Mouse (Mus musculus): ENCODE results near the gene Grin2c. TPM values are rescaled to one million over a fixed set of nuclear protein-coding genes. Genes with fewer than 3 reads are reported as not detected.

Gene Grin2c
- total RNA-seq, 1 experiment from 2014 or later: not detected

GRCm38 (mm10) chr11:115247945-115248344 is 19.1 kb downstream of the Grin2c start:
- no peak for ATAC-seq (replicated peaks in 1 of 2; ENCODE audit: insufficient read depth in 1 of 2, low FRiP score in 2 of 2, low TSS enrichment in 1 of 2, low read depth in 1 of 2, poor library complexity in 2 of 2, severe bottlenecking in 2 of 2)

DNA sequence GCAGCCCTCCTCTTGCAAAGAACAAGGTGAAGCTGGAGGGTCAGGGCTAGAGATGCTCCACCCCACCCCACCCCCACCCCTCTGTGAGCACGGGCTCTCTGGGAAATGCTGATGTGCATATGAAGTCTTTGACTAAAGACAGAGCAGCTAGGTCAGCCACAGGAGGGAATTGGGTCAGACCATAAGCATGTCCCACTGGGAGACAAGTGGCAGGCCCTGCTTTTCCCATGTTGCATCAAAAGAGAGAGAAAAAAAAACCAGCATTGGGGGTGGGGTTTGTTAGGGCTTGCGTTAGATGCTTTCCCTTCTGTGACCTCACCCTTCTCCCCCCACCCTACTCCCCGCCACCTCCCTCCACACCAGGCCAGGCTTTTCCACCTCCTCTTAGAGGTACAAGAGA is 19.8 kb downstream of the Grin2c start:
- no peak for ATAC-seq (replicated peaks in 1 of 2; ENCODE audit: insufficient read depth in 1 of 2, low FRiP score in 2 of 2, low TSS enrichment in 1 of 2, low read depth in 1 of 2, poor library complexity in 2 of 2, severe bottlenecking in 2 of 2)

DNA sequence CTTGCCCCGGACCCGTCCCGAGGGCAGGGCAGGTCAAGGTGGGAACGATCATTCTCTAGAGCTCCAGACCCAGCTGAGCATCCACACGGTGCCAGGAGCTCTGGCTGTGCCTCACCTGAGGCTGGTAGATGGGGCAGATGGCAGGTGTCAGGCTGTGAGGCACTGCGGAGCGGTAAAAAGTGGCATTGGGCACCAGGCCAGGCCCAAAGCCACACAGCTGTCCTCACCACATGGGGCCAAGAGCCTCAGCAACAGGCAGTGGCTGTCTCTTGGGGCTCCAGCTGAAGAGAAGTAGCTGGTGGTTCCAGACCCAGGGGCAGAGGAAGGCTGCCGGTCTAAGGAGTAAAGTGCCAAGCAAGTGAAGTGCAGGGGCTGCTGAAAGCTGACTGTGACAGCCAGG is 20.7 kb downstream of the Grin2c start:
- ATAC-seq (replicated peaks in 1 of 2; ENCODE audit: insufficient read depth in 1 of 2, low FRiP score in 2 of 2, low TSS enrichment in 1 of 2, low read depth in 1 of 2, poor library complexity in 2 of 2, severe bottlenecking in 2 of 2): peak; percentile 17 to 41; a peak in 2 of 4 replicates

GRCm38 (mm10) chr11:115244840-115245239 is 22.2 kb downstream of the Grin2c start:
- no peak for ATAC-seq (replicated peaks in 1 of 2; ENCODE audit: insufficient read depth in 1 of 2, low FRiP score in 2 of 2, low TSS enrichment in 1 of 2, low read depth in 1 of 2, poor library complexity in 2 of 2, severe bottlenecking in 2 of 2)

DNA sequence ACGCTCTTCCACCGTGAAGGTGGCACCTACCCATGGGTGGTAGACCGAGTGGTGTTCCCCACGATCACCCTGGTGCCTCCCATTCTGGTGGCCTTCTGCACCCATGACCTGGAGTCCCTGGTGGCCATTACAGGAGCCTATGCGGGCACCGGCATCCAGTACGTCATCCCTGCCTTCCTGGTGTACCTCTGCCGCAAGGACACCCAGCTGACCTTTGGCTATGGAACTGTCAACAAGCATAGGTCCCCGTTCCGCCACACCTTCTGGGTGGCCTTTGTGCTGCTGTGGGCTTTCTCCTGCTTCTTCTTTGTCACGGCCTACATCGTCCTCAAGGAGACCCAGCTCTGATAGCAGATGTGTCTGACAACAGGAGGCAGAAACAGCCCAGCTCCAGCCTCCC is 23.3 kb downstream of the Grin2c start:
- ATAC-seq (replicated peaks in 1 of 2; ENCODE audit: insufficient read depth in 1 of 2, low FRiP score in 2 of 2, low TSS enrichment in 1 of 2, low read depth in 1 of 2, poor library complexity in 2 of 2, severe bottlenecking in 2 of 2): no peak

DNA sequence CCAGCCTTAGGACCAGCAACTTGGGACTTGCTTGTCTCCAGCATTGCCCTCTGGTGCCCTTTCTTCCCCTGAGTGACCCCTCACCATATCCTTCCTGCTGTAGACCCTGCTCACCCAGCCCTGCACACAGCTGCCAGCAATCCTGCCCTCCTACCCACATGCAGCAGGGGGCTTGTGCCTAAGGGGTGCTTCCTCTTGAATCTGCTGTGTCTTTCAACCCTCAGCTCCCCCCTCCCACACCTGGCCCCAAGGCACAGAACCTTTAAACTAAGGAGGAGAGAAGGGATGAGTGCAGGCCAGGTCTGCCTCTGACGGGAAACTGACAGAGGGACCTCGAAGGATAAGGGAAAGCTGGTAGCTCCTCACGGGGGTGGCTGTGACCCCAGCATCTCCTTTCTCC is 24.3 kb downstream of the Grin2c start:
- no peak for ATAC-seq (replicated peaks in 1 of 2; ENCODE audit: insufficient read depth in 1 of 2, low FRiP score in 2 of 2, low TSS enrichment in 1 of 2, low read depth in 1 of 2, poor library complexity in 2 of 2, severe bottlenecking in 2 of 2)

- no peak for ATAC-seq (replicated peaks in 1 of 2; ENCODE audit: insufficient read depth in 1 of 2, low FRiP score in 2 of 2, low TSS enrichment in 1 of 2, low read depth in 1 of 2, poor library complexity in 2 of 2, severe bottlenecking in 2 of 2)
Measured at GRCm38 (mm10) chr11:115241402-115241801, 25.6 kb downstream of the Grin2c start.

DNA sequence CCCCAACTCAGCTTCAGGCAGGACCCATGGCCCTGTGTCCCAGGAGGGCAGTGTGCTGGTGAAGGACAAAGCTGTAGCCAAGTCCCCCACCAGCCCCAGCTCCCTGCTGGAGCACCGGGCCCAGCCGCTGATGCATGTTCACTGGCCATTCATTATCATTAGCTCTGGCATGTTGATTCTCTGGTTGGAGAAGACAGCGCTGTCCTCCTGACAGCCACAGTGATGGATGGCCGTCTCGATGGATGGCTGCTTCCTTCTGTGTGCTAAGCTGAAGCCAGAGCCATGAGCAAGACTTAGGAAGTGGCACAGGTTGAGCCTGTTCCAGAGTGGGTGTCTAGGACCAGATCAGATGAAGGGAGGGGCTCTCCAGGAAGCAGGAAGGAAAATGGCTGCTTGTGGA is 30.5 kb downstream of the Grin2c start:
- ATAC-seq (replicated peaks in 1 of 2; ENCODE audit: insufficient read depth in 1 of 2, low FRiP score in 2 of 2, low TSS enrichment in 1 of 2, low read depth in 1 of 2, poor library complexity in 2 of 2, severe bottlenecking in 2 of 2): no peak

DNA sequence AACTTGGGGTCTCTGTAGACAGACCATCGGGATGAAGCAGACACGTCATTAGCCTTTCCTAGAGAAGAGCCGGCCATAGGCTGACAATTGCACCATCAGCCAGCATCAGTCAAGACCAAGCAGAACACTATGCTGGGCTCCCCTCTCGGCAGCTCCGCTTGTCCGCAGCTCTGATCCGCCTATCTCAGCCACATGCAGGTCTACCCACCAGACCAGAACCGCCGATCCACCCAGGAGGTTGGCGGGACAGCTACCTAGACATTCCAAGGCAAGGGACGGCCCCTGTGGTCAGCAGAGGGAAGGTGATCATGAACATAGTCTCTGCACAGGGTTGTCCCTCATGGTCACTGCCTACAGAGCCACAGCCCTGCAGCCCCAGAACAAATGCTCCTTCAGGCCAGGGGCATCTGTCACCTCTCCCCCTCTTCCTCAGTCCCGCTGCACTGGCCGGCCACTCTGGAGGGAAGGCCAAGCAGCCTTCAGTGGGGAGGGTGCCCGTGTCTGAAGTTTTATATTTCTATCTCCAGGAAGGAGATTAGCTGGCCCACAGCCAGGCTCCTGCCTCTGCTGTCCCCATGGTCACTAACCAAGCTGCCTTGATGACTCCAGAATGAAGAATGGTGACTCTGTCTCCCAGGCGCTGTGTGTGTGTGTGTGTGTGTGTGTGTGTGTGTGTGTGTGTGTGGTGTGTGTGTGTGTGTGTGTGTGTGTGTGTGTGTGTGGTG is 32.6 kb downstream of the Grin2c start:
- ATAC-seq (replicated peaks in 1 of 2; ENCODE audit: insufficient read depth in 1 of 2, low FRiP score in 2 of 2, low TSS enrichment in 1 of 2, low read depth in 1 of 2, poor library complexity in 2 of 2, severe bottlenecking in 2 of 2): no peak

DNA sequence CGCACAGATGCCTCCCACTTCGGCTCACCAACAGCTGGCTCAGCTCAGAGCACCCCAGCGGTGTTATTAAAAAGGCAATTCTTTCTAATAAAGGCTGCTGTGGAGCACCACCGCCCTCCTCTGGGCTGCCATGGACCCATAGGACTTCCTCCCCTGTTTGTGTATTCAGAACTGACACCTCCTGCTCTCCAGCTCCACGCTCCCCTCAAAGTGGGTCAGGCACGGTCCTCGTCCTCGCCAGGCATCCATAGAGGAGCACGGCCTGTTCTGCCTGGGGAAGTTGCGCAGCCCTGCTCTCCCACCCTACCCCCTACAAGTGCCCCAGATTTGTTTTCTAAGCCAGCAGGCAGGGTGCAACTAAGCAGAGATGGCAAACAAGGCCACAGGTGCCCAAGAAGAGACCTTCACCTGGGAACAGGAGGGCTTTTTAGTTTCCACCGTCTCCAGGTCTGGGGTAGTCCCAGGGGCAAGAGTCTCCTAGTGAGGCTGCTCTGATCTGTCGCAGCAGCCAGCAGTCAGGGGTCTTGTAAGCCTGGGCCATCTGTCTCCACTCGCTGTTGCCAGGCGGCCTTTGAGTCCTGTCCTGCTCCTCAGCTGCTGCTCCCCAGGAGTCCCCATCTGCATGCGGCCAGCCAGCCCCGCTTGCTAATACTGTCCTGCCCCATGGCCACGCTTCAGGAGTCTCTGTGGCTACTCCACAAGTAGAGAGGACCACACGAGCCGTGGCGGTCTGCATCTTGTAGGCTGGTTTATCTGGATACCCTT is 33.3 kb downstream of the Grin2c start:
- ATAC-seq (replicated peaks in 1 of 2; ENCODE audit: insufficient read depth in 1 of 2, low FRiP score in 2 of 2, low TSS enrichment in 1 of 2, low read depth in 1 of 2, poor library complexity in 2 of 2, severe bottlenecking in 2 of 2): no peak

DNA sequence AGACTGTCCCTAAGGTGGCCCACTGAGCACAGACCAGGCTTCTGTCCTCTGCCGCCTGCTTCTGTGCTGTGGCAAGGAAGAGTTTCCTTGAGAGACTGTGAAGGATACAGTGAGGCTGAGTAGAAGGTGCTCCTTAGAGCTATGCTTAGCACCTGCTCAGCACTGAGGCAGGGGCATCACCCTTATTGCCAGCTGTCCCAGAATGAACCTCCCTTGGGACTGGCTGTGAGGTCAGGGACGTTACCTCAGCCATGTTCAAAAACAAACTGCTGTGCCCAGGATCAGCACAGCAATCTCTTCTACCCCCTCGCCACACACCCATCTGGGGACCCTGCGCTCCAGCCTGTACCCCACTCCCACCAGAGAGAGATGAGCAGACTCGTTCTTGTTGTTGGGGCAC is 34.2 kb downstream of the Grin2c start:
- no peak for ATAC-seq (replicated peaks in 1 of 2; ENCODE audit: insufficient read depth in 1 of 2, low FRiP score in 2 of 2, low TSS enrichment in 1 of 2, low read depth in 1 of 2, poor library complexity in 2 of 2, severe bottlenecking in 2 of 2)

GRCm38 (mm10) chr11:115231924-115232323 is 35.1 kb downstream of the Grin2c start:
- ATAC-seq (replicated peaks in 1 of 2; ENCODE audit: insufficient read depth in 1 of 2, low FRiP score in 2 of 2, low TSS enrichment in 1 of 2, low read depth in 1 of 2, poor library complexity in 2 of 2, severe bottlenecking in 2 of 2): no peak

- peak; percentile 59 to 82 for ATAC-seq (replicated peaks in 1 of 2; ENCODE audit: insufficient read depth in 1 of 2, low FRiP score in 2 of 2, low TSS enrichment in 1 of 2, low read depth in 1 of 2, poor library complexity in 2 of 2, severe bottlenecking in 2 of 2)
Measured at GRCm38 (mm10) chr11:115231168-115231915, 35.7 kb downstream of the Grin2c start.

GRCm38 (mm10) chr11:115229021-115229930 is 37.8 kb downstream of the Grin2c start:
- ATAC-seq (replicated peaks in 1 of 2; ENCODE audit: insufficient read depth in 1 of 2, low FRiP score in 2 of 2, low TSS enrichment in 1 of 2, low read depth in 1 of 2, poor library complexity in 2 of 2, severe bottlenecking in 2 of 2): no peak

DNA sequence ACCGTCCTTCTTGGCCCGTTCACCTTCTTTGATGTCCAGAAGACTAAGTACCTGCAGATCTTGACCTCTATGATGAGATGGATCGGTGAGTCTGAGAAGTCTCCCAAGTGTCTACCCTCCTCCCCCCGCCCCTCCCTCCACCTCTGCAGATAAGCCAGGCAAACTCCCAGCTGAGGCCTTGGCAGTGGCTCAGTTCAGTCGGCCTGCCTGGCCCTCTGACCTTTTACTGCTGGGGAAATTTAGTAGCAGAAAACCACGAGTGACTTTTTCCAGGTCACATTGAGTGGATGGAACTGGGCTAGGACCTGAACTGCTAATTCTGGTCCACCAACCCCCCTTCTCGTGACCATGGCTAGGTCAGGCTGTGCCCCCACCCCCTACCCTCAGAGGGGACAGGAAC is 38.6 kb downstream of the Grin2c start:
- no peak for ATAC-seq (replicated peaks in 1 of 2; ENCODE audit: insufficient read depth in 1 of 2, low FRiP score in 2 of 2, low TSS enrichment in 1 of 2, low read depth in 1 of 2, poor library complexity in 2 of 2, severe bottlenecking in 2 of 2)

- ATAC-seq (replicated peaks in 1 of 2; ENCODE audit: insufficient read depth in 1 of 2, low FRiP score in 2 of 2, low TSS enrichment in 1 of 2, low read depth in 1 of 2, poor library complexity in 2 of 2, severe bottlenecking in 2 of 2): no peak
Measured at GRCm38 (mm10) chr11:115227640-115228039, 39.4 kb downstream of the Grin2c start.

DNA sequence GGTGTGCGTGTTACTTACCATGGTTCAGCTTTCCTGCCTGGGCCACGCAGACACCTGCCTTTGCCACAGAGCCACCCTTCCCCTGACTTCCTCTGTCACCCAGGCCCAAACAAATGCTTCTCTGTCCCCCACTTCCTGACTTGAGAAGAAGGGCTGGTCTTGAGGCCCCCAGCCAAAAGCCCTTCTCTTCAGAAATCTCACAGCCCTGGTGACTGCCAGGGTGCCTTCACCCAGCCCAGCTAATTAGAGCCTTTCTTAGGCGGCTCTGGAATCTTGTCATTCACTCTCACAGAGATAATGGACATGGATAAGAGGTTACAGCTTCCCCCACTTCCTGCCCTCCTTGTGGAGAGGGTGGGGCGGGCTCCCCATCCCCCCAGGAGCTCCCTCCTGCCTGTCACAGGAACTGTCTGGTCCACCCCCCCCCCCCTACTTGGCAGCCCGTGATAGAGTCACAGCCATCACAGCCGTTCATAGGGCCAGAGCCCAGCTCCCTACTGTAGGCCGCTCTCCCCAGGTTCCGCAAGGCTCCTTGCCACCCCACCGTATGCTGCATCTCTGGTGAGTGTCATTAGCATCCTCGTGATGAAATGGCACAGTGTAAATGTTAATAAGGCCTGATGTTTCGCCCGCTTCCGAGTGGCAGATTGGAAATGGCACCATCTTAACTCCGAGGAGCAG is 40.1 kb downstream of the Grin2c start:
- ATAC-seq (replicated peaks in 1 of 2; ENCODE audit: insufficient read depth in 1 of 2, low FRiP score in 2 of 2, low TSS enrichment in 1 of 2, low read depth in 1 of 2, poor library complexity in 2 of 2, severe bottlenecking in 2 of 2): no peak
